Mouse (Mus musculus) liver, postnatal 0 days (tissue): ENCODE data around the gene Ezh1. TPM values are rescaled to one million over a fixed set of nuclear protein-coding genes. Genes with fewer than 3 reads are reported as not detected.

ENCODE experiments used
- ATAC-seq: fragments of 200-750 bp; cut with Nextera tagmentation; 2 replicates; pipeline ENCODE4 v1.8.0; 2017; ENCODE audit warnings: mild to moderate bottlenecking, moderate library complexity
- DNase-seq: peaks from one replicate; pipeline ENCODE4 v3.0.0-alpha.2; 2016
- H3K27ac ChIP-seq: fragments of 300-500 bp; sonication (generic); 2 replicates; pipeline ENCODE4 v1.5.1; 2014; ENCODE audit warnings: antibody characterized with exemption, moderate library complexity, mild to moderate bottlenecking, low read depth
- H3K27me3 ChIP-seq: fragments of 300-500 bp; sonication (generic); 2 replicates; pipeline ENCODE4 v1.6.1; 2014; ENCODE audit warnings: low read length, control low read depth, mixed read lengths; ENCODE audit not compliant: insufficient read depth
- H3K36me3 ChIP-seq: fragments of 300-500 bp; sonication (generic); replicated peaks from 2 replicates; pipeline ENCODE4 v1.6.1; 2014; ENCODE audit warnings: mild to moderate bottlenecking, control low read depth, low read length, moderate library complexity, mixed read lengths; ENCODE audit not compliant: insufficient read depth
- H3K4me1 ChIP-seq: fragments of 300-500 bp; sonication (generic); 2 replicates; pipeline ENCODE4 v1.6.1; 2014; ENCODE audit warnings: antibody characterized with exemption, mild to moderate bottlenecking, control low read depth; ENCODE audit not compliant: insufficient read depth
- H3K4me2 ChIP-seq: fragments of 300-500 bp; sonication (generic); 2 replicates; pipeline ENCODE4 v1.6.1; 2014; ENCODE audit warnings: low read depth, mild to moderate bottlenecking, low read length, moderate library complexity, mixed read lengths
- H3K4me3 ChIP-seq: fragments of 300-500 bp; sonication (generic); 2 replicates; pipeline ENCODE4 v1.5.1; 2014; ENCODE audit warnings: low read depth, low read length
- H3K9ac ChIP-seq: fragments of 300-500 bp; sonication (generic); replicated peaks from 2 replicates; pipeline ENCODE4 v1.6.1; 2014; ENCODE audit warnings: mild to moderate bottlenecking, moderate library complexity
- H3K9me3 ChIP-seq: fragments of 300-500 bp; sonication (generic); 2 replicates; pipeline ENCODE4 v1.6.1; 2016; ENCODE audit warnings: mild to moderate bottlenecking, control low read depth, low read length, mixed read lengths
- CTCF ChIP-seq: sonication (generic); IDR thresholded peaks from 2 replicates; pipeline ENCODE4 v1.5.1; 2016; ENCODE audit warnings: antibody characterized with exemption, low read depth
- EP300 ChIP-seq: IDR thresholded peaks from 2 replicates; pipeline ENCODE4 v1.6.1; 2016; ENCODE audit warnings: antibody characterized with exemption, low read depth, mild to moderate bottlenecking
- WGBS: fragments of 180-500 bp; shearing (Covaris S2); extraction: QIAGEN DNeasy Blood & Tissue Kit; methylation state at CpG from one replicate; pipeline ENCODE4 v1.1.7; 2014; ENCODE audit not compliant: insufficient replicate concordance; 5-methylcytosine and 5-hydroxymethylcytosine counted together
- polyA plus RNA-seq: library from polyadenylated mRNA; unstranded; fragments of >200 nt; fragmentation: Nextera tagmentation; extraction: Ambion mirVana; gene quantifications from 2 replicates; pipeline ENCODE4 v1.2.1, GENCODE M21; 2015

The Ezh1 gene
- polyA plus RNA-seq, 1 experiment from 2014 or later, result 5.0 TPM

- H3K9me3 ChIP-seq, result no peaks in the 10 kb centered on the region
- peaks cover 4% of the 10 kb centered on the region for H3K36me3 ChIP-seq
- DNase-seq, result no peak
- ATAC-seq, result no peak
- H3K4me1 ChIP-seq, result peaks cover 16% of the 10 kb centered on the region
- no peak overlapping the region for H3K4me2 ChIP-seq
- no peak overlapping the region for H3K27ac ChIP-seq
- TF ChIP-seq EP300 (no peak), CTCF (no peak)
- H3K9ac ChIP-seq, result no peak overlapping the region
- H3K27me3 ChIP-seq, result no peaks in the 10 kb centered on the region
- H3K4me3 ChIP-seq, result no peak overlapping the region
- 62% methylated on average over 8 of the region's 8 CpGs for WGBS
Observed at GRCm38 (mm10) chr11:101221306-101221986, 4.8 kb downstream of the Ezh1 start.

- no peak for DNase-seq
- no peak overlapping the region for H3K27ac ChIP-seq
- H3K9ac ChIP-seq, result no peak overlapping the region
- no peaks in the 10 kb centered on the region for H3K9me3 ChIP-seq
- 39% methylated on average over 2 of the region's 2 CpGs for WGBS
- H3K36me3 ChIP-seq, result peaks cover 5% of the 10 kb centered on the region
- peaks cover 16% of the 10 kb centered on the region for H3K4me1 ChIP-seq
- no peak overlapping the region for H3K4me3 ChIP-seq
- no peak overlapping the region for H3K4me2 ChIP-seq
- TF ChIP-seq CTCF, result no peak
- no peak for TF ChIP-seq EP300
- ATAC-seq, result no peak
- H3K27me3 ChIP-seq, result no peaks in the 10 kb centered on the region
Observed at GRCm38 (mm10) chr11:101220853-101221252, 5.4 kb downstream of the Ezh1 start.

GRCm38 (mm10) chr11:101218436-101219055 lies 7.7 kb downstream of the Ezh1 start:
- Histone ChIP-seq H3K27ac (no peak overlapping the region), H3K4me3 (no peak overlapping the region), H3K36me3 (peaks cover 25% of the 10 kb centered on the region), H3K4me2 (no peak overlapping the region), H3K9me3 (no peaks in the 10 kb centered on the region), H3K27me3 (no peaks in the 10 kb centered on the region), H3K4me1 (peaks cover 7% of the 10 kb centered on the region), H3K9ac (no peak overlapping the region)
- 68% methylated on average over 10 of the region's 10 CpGs for WGBS
- TF ChIP-seq CTCF (no peak), EP300 (no peak)
- DNase-seq (no peak), ATAC-seq (no peak)

- H3K4me3 ChIP-seq, result no peak overlapping the region
- no peak overlapping the region for H3K9ac ChIP-seq
- H3K27me3 ChIP-seq, result no peaks in the 10 kb centered on the region
- DNase-seq (no peak), ATAC-seq (no peak)
- TF ChIP-seq EP300 (no peak), CTCF (no peak)
- no peak overlapping the region for H3K27ac ChIP-seq
- peaks cover 7% of the 10 kb centered on the region for H3K4me1 ChIP-seq
- WGBS, result 85% methylated on average over 5 of the region's 5 CpGs
- H3K36me3 ChIP-seq, result peaks cover 33% of the 10 kb centered on the region
- no peaks in the 10 kb centered on the region for H3K9me3 ChIP-seq
- H3K4me2 ChIP-seq, result no peak overlapping the region
Observed at GRCm38 (mm10) chr11:101216936-101217335, 9.3 kb downstream of the Ezh1 start.

GRCm38 (mm10) chr11:101211970-101212369 lies 14.3 kb downstream of the Ezh1 start:
- no peak overlapping the region for H3K27ac ChIP-seq
- H3K9ac ChIP-seq, result no peak overlapping the region
- H3K27me3 ChIP-seq, result no peaks in the 10 kb centered on the region
- no peak overlapping the region for H3K4me3 ChIP-seq
- no peak overlapping the region for H3K4me2 ChIP-seq
- peak; percentile 56 for ATAC-seq
- 33% methylated on average over 3 of the region's 3 CpGs for WGBS
- no peaks in the 10 kb centered on the region for H3K9me3 ChIP-seq
- TF ChIP-seq EP300, result no peak
- peak; percentile 85 for TF ChIP-seq CTCF
- peak; percentile 19 for DNase-seq
- peaks cover 54% of the 10 kb centered on the region for H3K36me3 ChIP-seq
- H3K4me1 ChIP-seq, result no peaks in the 10 kb centered on the region

GRCm38 (mm10) chr11:101200986-101201385 lies 25.3 kb downstream of the Ezh1 start:
- Histone ChIP-seq H3K4me2 (no peak overlapping the region), H3K9me3 (no peaks in the 10 kb centered on the region), H3K4me3 (no peak overlapping the region), H3K4me1 (no peaks in the 10 kb centered on the region), H3K9ac (no peak overlapping the region), H3K27ac (no peak overlapping the region), H3K27me3 (no peaks in the 10 kb centered on the region), H3K36me3 (peaks cover 63% of the 10 kb centered on the region)
- ATAC-seq (no peak), DNase-seq (peak; percentile 37)
- WGBS, result 39% methylated on average over 7 of the region's 7 CpGs
- TF ChIP-seq EP300 (no peak), CTCF (peak; percentile 90)
